Mouse (Mus musculus) neural tube, embryonic 13.5 days (tissue): ENCODE results near the gene Zfp986. TPM values are rescaled to one million over a fixed set of nuclear protein-coding genes. Genes with fewer than 3 reads are reported as not detected.
"Not testable (repeated sequence)": the region's sequence is repeated elsewhere in the genome, so short reads cannot be mapped to it uniquely, and the experiment has no call there.

Experiments
- ATAC-seq: fragments of 200-750 bp; cut with Nextera tagmentation; 2 replicates; pipeline ENCODE4 v1.8.0; 2017; ENCODE audit warnings: low read depth, mild to moderate bottlenecking, moderate TSS enrichment, moderate library complexity
- H3K27ac ChIP-seq: fragments of 300-500 bp; sonication (generic); replicated peaks from 2 replicates; pipeline ENCODE4 v1.5.1; 2015; ENCODE audit warnings: moderate library complexity, mild to moderate bottlenecking, inconsistent platforms
- H3K27me3 ChIP-seq: fragments of 300-500 bp; sonication (generic); 2 replicates; pipeline ENCODE4 v1.6.1; 2015; ENCODE audit warnings: mild to moderate bottlenecking, inconsistent platforms
- H3K36me3 ChIP-seq: fragments of 300-500 bp; sonication (generic); 2 replicates; pipeline ENCODE4 v1.6.1; 2015; ENCODE audit warnings: mild to moderate bottlenecking, inconsistent platforms
- H3K4me1 ChIP-seq: fragments of 300-500 bp; sonication (generic); replicated peaks from 2 replicates; pipeline ENCODE4 v1.6.1; 2015; ENCODE audit warnings: inconsistent platforms
- H3K4me2 ChIP-seq: fragments of 300-500 bp; sonication (generic); 2 replicates; pipeline ENCODE4 v1.6.1; 2015; ENCODE audit warnings: inconsistent platforms, mild to moderate bottlenecking, moderate library complexity
- H3K4me3 ChIP-seq: fragments of 300-500 bp; sonication (generic); 2 replicates; pipeline ENCODE4 v1.5.1; 2015; ENCODE audit warnings: mild to moderate bottlenecking, inconsistent platforms
- H3K9ac ChIP-seq: fragments of 300-500 bp; sonication (generic); 2 replicates; pipeline ENCODE4 v1.6.1; 2015; ENCODE audit warnings: moderate library complexity, mild to moderate bottlenecking, inconsistent platforms
- H3K9me3 ChIP-seq: fragments of 300-500 bp; sonication (generic); 2 replicates; pipeline ENCODE4 v1.6.1; 2016; ENCODE audit warnings: inconsistent platforms
- WGBS: fragments of 180-500 bp; shearing (Covaris S2); methylation state at CpG from one replicate; pipeline ENCODE4 v1.1.7; 2015; 5-methylcytosine and 5-hydroxymethylcytosine counted together
- polyA plus RNA-seq: library from polyadenylated mRNA; unstranded; fragments of >200 nt; fragmentation: Nextera tagmentation; extraction: Ambion mirVana; gene quantifications from 2 replicates; pipeline ENCODE4 v1.2.1, GENCODE M21; 2015

The Zfp986 gene
- not detected in 2 replicates for polyA plus RNA-seq

GRCm38 (mm10) chr4:145868494-145868893, at the start of gene Zfp986:
TSS of gene Zfp986 (plus strand) at chr4:145868794.
- H3K4me1 ChIP-seq, ATAC-seq, H3K4me2 ChIP-seq, H3K27ac ChIP-seq, H3K27me3 ChIP-seq, H3K36me3 ChIP-seq, H3K4me3 ChIP-seq, H3K9ac ChIP-seq: not testable (repeated sequence)
- 77% methylated on average over 3 of the region's 3 CpGs for WGBS
- H3K9me3 ChIP-seq = peaks cover 11% of the 10 kb centered on the region

- H3K9ac ChIP-seq, ATAC-seq, H3K4me2 ChIP-seq, H3K4me3 ChIP-seq, H3K27ac ChIP-seq, H3K36me3 ChIP-seq, H3K27me3 ChIP-seq, H3K9me3 ChIP-seq, H3K4me1 ChIP-seq: not testable (repeated sequence)
- WGBS = no CpG with 5 or more reads among the region's 2 CpGs
Observed at GRCm38 (mm10) chr4:145819946-145820345, 48.6 kb upstream of the Zfp986 start.

DNA sequence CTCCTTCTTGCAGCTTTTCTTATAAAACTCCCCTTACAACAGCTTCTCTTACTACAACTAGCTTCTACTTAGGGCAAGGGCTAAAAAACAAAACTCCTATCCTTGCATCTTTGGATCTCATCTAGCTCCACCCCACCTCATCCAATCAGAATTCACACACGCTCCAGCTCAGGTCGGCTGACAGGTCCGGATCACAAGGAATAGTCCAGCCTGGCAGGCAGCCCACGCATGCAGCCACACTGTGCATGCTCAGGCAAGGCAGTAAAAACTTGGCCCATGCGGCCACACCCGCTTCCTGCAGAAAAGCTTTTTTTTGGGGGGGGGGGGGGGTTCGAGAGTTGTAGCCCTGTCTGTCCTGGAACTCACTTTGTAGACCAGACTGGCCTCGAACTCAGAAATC, 43.0 kb upstream of the Zfp986 start:
- not testable (repeated sequence) for H3K27me3 ChIP-seq, H3K27ac ChIP-seq, H3K4me3 ChIP-seq, H3K36me3 ChIP-seq, H3K9me3 ChIP-seq, H3K9ac ChIP-seq, H3K4me2 ChIP-seq, ATAC-seq, H3K4me1 ChIP-seq
- 82% methylated on average over 3 of the region's 8 CpGs for WGBS

DNA sequence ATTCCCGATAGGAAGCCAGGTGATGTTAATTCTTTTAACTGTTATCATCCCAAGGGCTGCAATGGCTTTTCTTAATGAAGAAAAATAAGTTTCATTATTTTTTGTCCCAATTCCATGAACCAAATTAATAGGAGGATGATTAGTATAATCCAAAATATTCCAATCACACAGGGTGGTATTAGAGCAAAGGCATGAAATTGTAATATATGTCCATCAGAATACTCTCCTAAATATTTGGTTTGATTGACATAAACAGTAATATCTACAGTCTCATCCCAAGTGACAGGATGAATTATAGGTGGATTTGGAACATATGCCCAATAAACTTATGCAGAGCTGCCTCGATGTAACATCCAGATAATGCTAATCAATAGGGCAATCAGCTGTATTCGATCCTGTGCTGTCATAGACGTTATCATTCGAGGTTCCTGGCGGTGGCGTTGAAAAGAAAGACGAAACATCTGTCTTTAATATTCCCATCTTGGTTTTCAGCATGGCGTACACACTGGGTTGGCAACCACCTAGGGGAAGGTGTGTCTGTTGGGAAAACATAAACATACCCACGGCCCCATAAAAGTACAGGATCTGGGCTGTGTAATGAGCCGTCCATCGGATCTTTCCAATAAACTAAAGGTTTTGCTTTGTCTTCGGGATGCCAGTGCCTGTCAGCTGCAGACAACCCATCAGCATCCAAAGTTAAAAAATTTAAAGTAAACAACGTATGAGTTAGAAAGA, 37.1 kb upstream of the Zfp986 start:
- not testable (repeated sequence) for H3K27me3 ChIP-seq, H3K9me3 ChIP-seq, ATAC-seq, H3K36me3 ChIP-seq, H3K9ac ChIP-seq, H3K4me3 ChIP-seq, H3K4me2 ChIP-seq, H3K27ac ChIP-seq, H3K4me1 ChIP-seq
- 91% methylated on average over 1 of the region's 14 CpGs for WGBS

DNA sequence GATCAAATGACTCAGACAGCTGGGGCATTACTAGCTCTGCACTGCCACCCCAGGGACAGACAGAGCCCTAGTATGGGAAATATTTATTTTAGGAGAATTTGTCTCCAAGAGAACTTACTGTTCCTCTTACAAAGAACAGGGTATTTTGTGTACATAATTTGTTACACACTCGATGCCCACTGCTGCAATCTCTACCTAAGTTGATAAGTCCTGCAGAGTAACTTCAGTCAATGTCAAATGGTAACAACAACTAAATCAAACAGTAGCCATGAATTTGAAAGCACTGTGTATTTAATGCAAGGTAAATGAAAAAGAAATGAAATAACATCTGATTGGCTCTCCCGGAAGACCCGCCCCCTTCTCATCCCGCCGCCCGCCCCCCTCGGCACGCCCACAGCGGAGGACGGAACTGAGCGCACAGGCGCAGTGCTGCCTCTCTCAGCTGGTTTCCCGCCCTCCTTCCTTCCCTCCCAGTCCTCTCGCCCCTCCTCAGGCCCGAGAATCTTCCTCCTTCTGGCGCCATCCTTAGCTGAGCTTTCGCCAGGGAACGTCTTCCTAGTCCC, 32.2 kb upstream of the Zfp986 start:
- H3K27ac ChIP-seq, H3K9ac ChIP-seq, H3K27me3 ChIP-seq, H3K36me3 ChIP-seq, H3K4me2 ChIP-seq, H3K4me3 ChIP-seq, H3K4me1 ChIP-seq: not testable (repeated sequence)
- H3K9me3 ChIP-seq = peaks cover 11% of the 10 kb centered on the region
- ATAC-seq = peak; percentile 47; the same call in 1 of the 2 replicates
- 81% methylated on average over 17 of the region's 18 CpGs for WGBS

GRCm38 (mm10) chr4:145836863-145837440, 31.6 kb upstream of the Zfp986 start:
- H3K4me2 ChIP-seq, H3K36me3 ChIP-seq, H3K4me1 ChIP-seq, H3K27ac ChIP-seq, H3K4me3 ChIP-seq, H3K27me3 ChIP-seq, H3K9ac ChIP-seq: not testable (repeated sequence)
- WGBS = 66% methylated on average over 56 of the region's 75 CpGs
- peak; percentile 71 for ATAC-seq
- H3K9me3 ChIP-seq = peaks cover 11% of the 10 kb centered on the region

DNA sequence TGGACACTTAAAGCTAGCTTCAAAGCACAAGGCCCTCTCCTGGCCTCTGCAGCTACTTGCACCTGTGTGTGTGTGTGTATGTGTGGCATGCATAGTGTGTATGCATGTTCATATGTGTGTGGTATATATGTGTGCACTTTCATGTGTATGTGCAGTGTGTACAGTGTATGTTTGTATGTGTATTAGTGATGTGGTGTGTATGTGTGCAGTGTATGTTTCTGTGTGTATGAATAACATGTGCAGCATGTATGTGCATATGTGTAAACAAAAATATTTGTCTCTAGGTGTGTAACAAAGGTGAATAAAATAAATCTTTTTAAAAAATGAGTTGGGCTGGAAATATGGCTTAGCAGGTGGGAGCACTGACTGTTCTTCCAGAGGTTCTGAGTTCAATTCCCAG, 21.8 kb upstream of the Zfp986 start:
- H3K36me3 ChIP-seq, H3K4me3 ChIP-seq, ATAC-seq, H3K4me1 ChIP-seq, H3K9ac ChIP-seq, H3K4me2 ChIP-seq, H3K27me3 ChIP-seq, H3K27ac ChIP-seq: not testable (repeated sequence)
- H3K9me3 ChIP-seq = peaks cover 17% of the 10 kb centered on the region; the same call in 1 of the 2 replicates

DNA sequence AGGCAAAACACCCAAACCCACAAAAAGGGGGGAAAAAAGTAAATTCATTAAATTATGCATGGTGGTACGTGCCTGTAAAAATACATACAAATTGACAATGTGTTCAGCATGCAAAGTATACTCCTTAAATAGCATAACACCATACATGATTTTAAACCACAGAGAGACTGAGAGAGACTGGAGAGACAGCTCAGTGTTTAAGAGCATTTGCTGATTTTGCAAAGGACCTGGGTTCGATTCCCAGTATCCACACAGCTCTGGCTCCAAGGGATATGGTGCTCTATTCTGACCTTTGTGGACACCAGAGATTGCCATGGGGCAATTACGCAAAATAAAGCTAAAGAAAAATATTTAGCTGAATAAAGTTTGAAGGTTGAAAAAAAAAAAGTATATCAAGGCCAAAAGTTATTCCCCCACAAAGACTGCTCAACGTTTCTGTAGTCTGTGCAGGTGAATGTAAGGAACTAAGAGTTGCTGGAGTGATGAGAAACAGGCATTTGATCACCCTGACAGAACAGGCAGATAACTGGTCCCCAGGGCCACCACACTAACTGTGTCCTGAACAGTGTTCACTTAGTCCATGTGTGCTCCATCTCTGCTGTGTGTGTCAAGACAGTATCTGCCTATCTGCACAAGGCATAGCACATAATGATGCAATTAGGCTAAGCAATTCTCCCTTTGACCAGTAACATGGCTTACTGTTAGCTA, 20.3 kb upstream of the Zfp986 start:
- not testable (repeated sequence) for H3K9ac ChIP-seq, H3K36me3 ChIP-seq, H3K27me3 ChIP-seq, H3K4me1 ChIP-seq, H3K27ac ChIP-seq, H3K4me2 ChIP-seq, ATAC-seq, H3K4me3 ChIP-seq
- H3K9me3 ChIP-seq = peaks cover 17% of the 10 kb centered on the region; the same call in 1 of the 2 replicates
- WGBS = 68% methylated on average over 4 of the region's 4 CpGs

DNA sequence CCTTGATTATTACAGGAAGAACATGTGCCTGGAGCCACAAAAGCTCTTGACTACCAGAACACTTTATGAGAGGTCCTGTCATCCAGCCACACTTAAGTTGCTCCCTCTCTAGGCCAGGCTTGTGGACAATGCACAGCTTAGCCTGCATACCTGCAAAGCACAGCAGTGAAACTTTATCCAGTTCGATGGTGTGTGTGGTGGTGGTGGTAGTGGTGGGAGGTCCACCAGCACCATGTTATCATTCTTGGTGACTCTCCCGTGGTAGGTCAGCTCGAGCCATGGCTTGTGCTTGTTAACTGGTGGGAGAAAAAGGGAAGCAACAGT, 19.7 kb upstream of the Zfp986 start:
- H3K27ac ChIP-seq, H3K36me3 ChIP-seq, H3K27me3 ChIP-seq, H3K4me3 ChIP-seq, H3K4me2 ChIP-seq, H3K4me1 ChIP-seq, H3K9ac ChIP-seq: not testable (repeated sequence)
- WGBS = 82% methylated on average over 3 of the region's 3 CpGs
- peaks cover 17% of the 10 kb centered on the region; the same call in 1 of the 2 replicates for H3K9me3 ChIP-seq
- ATAC-seq = peak; percentile 48; the same call in 1 of the 2 replicates

- H3K4me2 ChIP-seq, H3K4me3 ChIP-seq, H3K27ac ChIP-seq, ATAC-seq, H3K27me3 ChIP-seq, H3K4me1 ChIP-seq, H3K36me3 ChIP-seq, H3K9ac ChIP-seq: not testable (repeated sequence)
- peaks cover 17% of the 10 kb centered on the region; the same call in 1 of the 2 replicates for H3K9me3 ChIP-seq
- WGBS = 64% methylated on average over 8 of the region's 9 CpGs
Observed at GRCm38 (mm10) chr4:145851421-145851820, 17.2 kb upstream of the Zfp986 start.

GRCm38 (mm10) chr4:145863872-145864271, 4.7 kb upstream of the Zfp986 start:
- H3K4me3 ChIP-seq, H3K27ac ChIP-seq, H3K36me3 ChIP-seq, H3K4me2 ChIP-seq, ATAC-seq, H3K27me3 ChIP-seq, H3K9ac ChIP-seq, H3K4me1 ChIP-seq, H3K9me3 ChIP-seq: not testable (repeated sequence)
- 87% methylated on average over 5 of the region's 8 CpGs for WGBS
